14 mouse cellular contexts compared by ENCODE assay signal in the genomic region with DNA sequence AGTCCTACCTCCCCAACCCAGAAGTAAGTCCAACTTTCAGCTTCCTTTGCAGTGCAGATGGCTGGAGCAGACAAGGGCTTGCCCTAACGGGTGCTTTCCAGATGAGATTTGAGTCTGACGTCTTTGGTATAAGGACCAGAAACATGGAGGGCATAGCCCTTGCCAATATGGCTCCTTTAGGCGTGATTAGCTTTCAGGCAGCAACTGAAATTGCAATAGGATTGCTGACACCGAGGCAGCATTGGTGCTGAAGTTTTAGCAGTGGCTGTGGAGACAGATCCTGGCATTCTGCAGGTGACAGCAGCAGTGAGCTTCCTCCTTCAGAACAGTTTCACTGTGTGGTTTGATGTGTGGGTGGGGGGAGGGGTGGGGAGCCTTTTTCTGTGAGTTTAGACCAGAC. TPM values are rescaled to one million over a fixed set of nuclear protein-coding genes. Genes with fewer than 3 reads are reported as not detected.
DNase-seq lines count a peak whose midpoint lies in the region; ATAC-seq lines count a peak whose summit lies in the region.
"Had no signal": no experiment of that assay in that cellular context is flagged by ENCODE, and none has a peak within 500 bp of the region (broad histone marks: within the 10 kb centered on the region; RNA-seq: fewer than 3 reads in every experiment).

No protein-coding gene starts in this region.

- peak; percentile 48 to 58 for DNase-seq in spleen, postnatal 36 days (ENCODE audit: low spot score in 2 of 2)
- no peak for DNase-seq in spleen, adult 12 weeks (ENCODE audit: low spot score)
- DNase-seq in adrenal gland, postnatal 10 days: no peak
- no peak for DNase-seq in forebrain, embryonic 10.5 days (ENCODE audit: extremely low spot score, low spot score)
- DNase-seq in cerebellum, adult 11-12 months: no peak
- DNase-seq in kidney, adult 18-20 months: no peak
- DNase-seq: cerebellum, postnatal 36 days; kidney, adult 9 months had no signal

- 83% methylated on average over 4 of the region's 4 CpGs for WGBS in forebrain, embryonic 10.5 days

- H3K27ac ChIP-seq in forebrain, embryonic 10.5 days: no peak overlapping the region
- H3K27ac ChIP-seq: hindbrain, embryonic 10.5 days; liver, embryonic 15.5 days had no signal

- no peaks in the 10 kb centered on the region for H3K9me3 ChIP-seq in forebrain, embryonic 10.5 days
- H3K9me3 ChIP-seq: hindbrain, embryonic 10.5 days; liver, embryonic 15.5 days had no signal

- no peak overlapping the region for H3K4me3 ChIP-seq in forebrain, embryonic 10.5 days
- H3K4me3 ChIP-seq: hindbrain, embryonic 10.5 days; liver, embryonic 15.5 days had no signal

- H3K4me1 ChIP-seq in forebrain, embryonic 10.5 days: no peaks in the 10 kb centered on the region
- H3K4me1 ChIP-seq: hindbrain, embryonic 10.5 days; liver, embryonic 15.5 days had no signal

- H3K36me3 ChIP-seq in forebrain, embryonic 10.5 days (replicated peaks): no peaks in the 10 kb centered on the region
- H3K36me3 ChIP-seq: hindbrain, embryonic 10.5 days; liver, embryonic 15.5 days had no signal

- H3K27me3 ChIP-seq in forebrain, embryonic 10.5 days (ENCODE audit: poor library complexity, severe bottlenecking): no peaks in the 10 kb centered on the region
- H3K27me3 ChIP-seq: liver, embryonic 15.5 days had no signal

- ATAC-seq in hematopoietic stem cell, adult 5-6 weeks (replicated peaks in 1 of 2; ENCODE audit: insufficient read depth in 1 of 2, low FRiP score in 2 of 2, low TSS enrichment in 1 of 2, low read depth in 1 of 2, poor library complexity in 2 of 2, severe bottlenecking in 2 of 2): peak; percentile 82 to 83
- ATAC-seq in neutrophil, adult 5-6 weeks (ENCODE audit: extremely low read depth, insufficient number of reproducible peaks, low FRiP score, poor library complexity, severe bottlenecking): peak; percentile 84

RNA-seq across cellular contexts. Expression of a gene that starts 49.6 kb away (rescaled TPM):
- total RNA-seq in hematopoietic stem cell, adult 5-6 weeks (2017): 3.3 and 5.6 TPM in 2 replicates
- total RNA-seq in neutrophil, adult 5-6 weeks (2017): 52.5 and 53.9 TPM in 2 replicates
- total RNA-seq in adrenal gland, postnatal 10 days (2021): under 1 TPM; 0.54 to 0.82 TPM
- not detected in 2 replicates for polyA plus RNA-seq in forebrain, embryonic 10.5 days (2016; fragmentation: Nextera tagmentation; extraction: Ambion mirVana)
- total RNA-seq: left cerebral cortex, postnatal 25 days had no signal
- polyA plus RNA-seq: hindbrain, embryonic 10.5 days; neural tube, embryonic 11.5 days had no signal

Comparison
In these comparisons a context has a peak if more than half of its experiments do, and no peak if none do; other contexts are left out.
1. DNase-seq: peak in spleen, postnatal 36 days (2 of 2); none in spleen, adult 12 weeks (single experiment), adrenal gland, postnatal 10 days (single experiment), forebrain, embryonic 10.5 days (single experiment), cerebellum, adult 11-12 months (single experiment) and kidney, adult 18-20 months (single experiment).